Mouse (Mus musculus) forebrain, embryonic 15.5 days (tissue): Measurements from ENCODE around the gene Srcin1. TPM values are rescaled to one million over a fixed set of nuclear protein-coding genes. Genes with fewer than 3 reads are reported as not detected.

Experiments
- ATAC-seq: fragments of 200-750 bp; cut with Nextera tagmentation; replicated peaks from 2 replicates; pipeline ENCODE4 v1.8.0; 2017; ENCODE audit warnings: mild to moderate bottlenecking, moderate TSS enrichment, moderate library complexity
- H3K27ac ChIP-seq: fragments of 300-500 bp; sonication (generic); replicated peaks from 2 replicates; pipeline ENCODE4 v1.5.1; 2015; ENCODE audit warnings: mild to moderate bottlenecking, inconsistent platforms
- H3K27me3 ChIP-seq: fragments of 300-500 bp; sonication (generic); 2 replicates; pipeline ENCODE4 v1.6.1; 2015; ENCODE audit warnings: inconsistent platforms
- H3K36me3 ChIP-seq: fragments of 300-500 bp; sonication (generic); 2 replicates; pipeline ENCODE4 v1.6.1; 2015; ENCODE audit warnings: mild to moderate bottlenecking, inconsistent platforms
- H3K4me1 ChIP-seq: fragments of 300-500 bp; sonication (generic); 2 replicates; pipeline ENCODE4 v1.6.1; 2015; ENCODE audit warnings: inconsistent platforms
- H3K4me2 ChIP-seq: fragments of 300-500 bp; sonication (generic); replicated peaks from 2 replicates; pipeline ENCODE4 v1.6.1; 2015; ENCODE audit warnings: mild to moderate bottlenecking, inconsistent platforms
- H3K4me3 ChIP-seq: fragments of 300-500 bp; sonication (generic); 2 replicates; pipeline ENCODE4 v1.5.1; 2015; ENCODE audit warnings: mild to moderate bottlenecking, inconsistent platforms
- H3K9ac ChIP-seq: fragments of 300-500 bp; sonication (generic); replicated peaks from 2 replicates; pipeline ENCODE4 v1.6.1; 2015; ENCODE audit warnings: mild to moderate bottlenecking, inconsistent platforms
- H3K9me3 ChIP-seq: fragments of 300-500 bp; sonication (generic); 2 replicates; pipeline ENCODE4 v1.6.1; 2016; ENCODE audit warnings: inconsistent platforms
- WGBS: fragments of 180-500 bp; shearing (Covaris S2); methylation state at CpG from one replicate; pipeline ENCODE4 v1.1.7; 2015; ENCODE audit warnings: mixed read lengths; 5-methylcytosine and 5-hydroxymethylcytosine counted together
- polyA plus RNA-seq: library from polyadenylated mRNA; unstranded; fragments of >200 nt; fragmentation: Nextera tagmentation; extraction: Ambion mirVana; gene quantifications from 2 replicates; pipeline ENCODE4 v1.2.1, GENCODE M21; 2015

Gene Srcin1
- polyA plus RNA-seq, 1 experiment from 2014 or later: 10.8 TPM

DNA sequence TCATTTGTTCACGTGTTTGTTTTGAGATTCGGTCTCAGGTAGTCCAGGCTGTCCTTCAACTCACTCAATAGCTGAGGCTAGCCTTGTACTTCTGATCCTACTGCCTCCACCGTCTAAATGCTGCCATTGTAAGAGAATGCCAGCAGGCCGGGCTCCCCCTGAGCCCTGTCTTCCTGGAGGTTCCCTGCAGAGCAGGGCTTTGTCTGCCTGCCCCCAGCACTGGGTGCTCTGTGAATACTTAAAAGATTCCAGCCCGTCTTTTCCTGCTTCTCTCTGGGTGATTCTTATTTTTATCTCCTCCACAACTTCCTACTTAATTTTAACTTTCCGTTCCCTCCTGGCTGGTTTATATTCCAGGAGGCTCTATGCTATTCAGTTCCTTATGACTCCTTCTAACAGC is 26.2 kb upstream of the Srcin1 start:
- Histone ChIP-seq H3K9me3 (no peaks in the 10 kb centered on the region), H3K4me1 (0 out of 2 replicates have a peak, but pooled peaks cover 3% of the 10 kb centered on the region), H3K27me3 (no peaks in the 10 kb centered on the region), H3K4me2 (no peak overlapping the region), H3K4me3 (no peak overlapping the region), H3K9ac (no peak overlapping the region), H3K36me3 (no peaks in the 10 kb centered on the region), H3K27ac (no peak overlapping the region)
- ATAC-seq: no peak
- 23% methylated on average over 6 of the region's 6 CpGs for WGBS

DNA sequence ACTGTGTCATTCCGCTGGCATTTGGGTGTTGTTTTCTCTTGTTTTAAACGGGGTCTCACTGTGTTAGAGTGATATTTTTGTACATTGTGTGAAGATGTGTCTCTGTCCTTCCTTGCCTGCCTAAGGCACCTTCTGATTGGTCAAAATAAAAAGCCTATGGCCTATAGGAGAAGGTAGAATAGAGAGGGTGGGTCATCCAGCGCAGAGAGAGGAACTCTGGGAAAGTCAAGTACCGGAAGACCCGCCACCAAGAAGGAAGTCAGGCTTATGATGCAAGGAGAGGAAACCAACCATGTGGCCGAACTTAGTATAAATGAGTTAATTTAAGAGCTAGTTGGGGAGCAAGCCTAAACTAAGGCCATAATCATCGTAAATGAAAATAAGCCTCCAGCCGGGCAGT is 23.1 kb upstream of the Srcin1 start:
- no peak for ATAC-seq
- Histone ChIP-seq H3K9me3 (no peaks in the 10 kb centered on the region), H3K4me2 (no peak overlapping the region), H3K9ac (no peak overlapping the region), H3K36me3 (no peaks in the 10 kb centered on the region), H3K4me1 (no peaks in the 10 kb centered on the region), H3K27me3 (no peaks in the 10 kb centered on the region), H3K4me3 (no peak overlapping the region), H3K27ac (no peak overlapping the region)
- WGBS: 85% methylated on average over 8 of the region's 8 CpGs

DNA sequence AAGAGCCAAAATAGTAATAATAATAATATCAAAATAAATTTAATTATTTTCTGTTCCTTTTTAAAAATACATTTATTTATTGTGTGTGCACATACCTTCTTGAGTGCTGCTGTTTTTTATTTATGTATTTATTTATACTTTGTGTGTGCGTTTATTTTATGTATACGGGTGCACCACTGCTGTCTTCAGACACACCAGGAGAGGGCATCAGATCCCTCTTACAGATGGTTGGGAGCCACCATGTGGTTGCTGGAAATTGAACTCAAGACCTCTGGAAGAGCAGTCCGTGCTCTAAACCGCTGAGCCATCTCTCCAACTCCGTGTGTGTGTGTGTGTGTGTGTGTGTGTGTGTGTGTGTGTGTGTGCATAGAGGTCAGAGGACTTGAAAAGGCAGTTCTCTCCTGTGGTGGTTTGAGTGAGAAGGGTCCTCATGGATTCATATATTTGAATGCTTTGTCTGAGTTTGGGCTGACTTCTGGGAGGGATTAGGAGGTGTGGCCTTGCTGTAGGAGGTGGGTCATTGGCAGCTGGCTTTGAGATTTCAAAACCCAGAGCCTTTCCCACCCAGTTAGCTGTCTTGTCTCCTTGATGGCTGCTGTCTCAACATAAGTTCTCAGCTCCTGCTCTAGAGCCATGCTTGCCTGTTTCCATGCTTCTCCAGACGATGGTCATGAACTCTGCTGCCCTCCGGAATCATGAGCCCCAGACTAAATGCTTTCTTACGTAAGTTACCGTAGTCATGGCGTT is 22.1 kb upstream of the Srcin1 start:
- Histone ChIP-seq H3K27me3 (no peaks in the 10 kb centered on the region), H3K4me2 (no peak overlapping the region), H3K36me3 (no peaks in the 10 kb centered on the region), H3K4me1 (no peaks in the 10 kb centered on the region), H3K4me3 (no peak overlapping the region), H3K9ac (no peak overlapping the region), H3K27ac (no peak overlapping the region), H3K9me3 (no peaks in the 10 kb centered on the region)
- no peak for ATAC-seq
- WGBS: 78% methylated on average over 10 of the region's 10 CpGs

DNA sequence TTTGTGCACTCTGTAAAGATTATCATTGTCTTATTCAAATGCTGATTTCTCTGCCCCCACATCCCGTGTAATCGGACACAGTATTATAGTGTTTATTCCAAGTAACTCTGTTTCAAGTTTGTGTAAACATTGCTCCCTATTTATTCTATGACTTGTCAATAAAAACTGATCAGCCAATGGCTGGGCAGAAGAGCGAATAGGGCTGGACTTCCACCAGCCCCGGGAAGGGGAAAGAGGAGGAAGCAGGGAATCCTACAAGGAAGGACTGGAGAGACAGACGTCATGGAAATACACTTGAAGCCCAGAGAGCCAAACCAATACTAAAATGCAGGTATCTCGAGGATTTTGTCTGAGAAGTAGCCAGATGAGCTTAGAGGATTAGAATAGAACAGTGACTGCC is 18.1 kb upstream of the Srcin1 start:
- H3K27ac ChIP-seq: no peak overlapping the region
- WGBS: 61% methylated on average over 6 of the region's 6 CpGs

DNA sequence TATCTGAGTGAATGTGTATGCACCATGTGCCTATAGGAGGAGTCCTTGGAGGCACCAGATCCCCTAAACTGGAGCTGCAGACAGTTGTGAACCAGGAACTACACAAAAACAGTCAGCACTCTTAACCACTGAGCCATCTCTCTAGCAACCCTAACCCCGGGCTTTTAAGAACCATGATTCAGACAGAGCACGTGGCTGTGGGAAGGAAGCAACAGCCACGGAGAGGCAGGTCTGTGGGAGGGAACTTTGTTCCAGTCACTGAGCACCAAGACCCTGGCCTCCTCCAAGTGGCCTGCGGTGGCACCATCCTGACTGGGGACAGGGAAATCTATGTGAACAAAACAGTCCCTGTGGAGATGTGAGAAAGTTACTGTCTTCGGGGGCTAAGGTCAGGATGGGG is 15.9 kb upstream of the Srcin1 start:
- 34% methylated on average over 5 of the region's 5 CpGs for WGBS

More for the DNA sequence above, 18.1 kb upstream of the Srcin1 start:
- Histone ChIP-seq H3K9ac (no peak overlapping the region), H3K27me3 (no peaks in the 10 kb centered on the region), H3K9me3 (no peaks in the 10 kb centered on the region), H3K4me1 (peaks cover 13% of the 10 kb centered on the region), H3K36me3 (no peaks in the 10 kb centered on the region), H3K4me3 (no peak overlapping the region), H3K4me2 (no peak overlapping the region)
- no peak for ATAC-seq

DNA sequence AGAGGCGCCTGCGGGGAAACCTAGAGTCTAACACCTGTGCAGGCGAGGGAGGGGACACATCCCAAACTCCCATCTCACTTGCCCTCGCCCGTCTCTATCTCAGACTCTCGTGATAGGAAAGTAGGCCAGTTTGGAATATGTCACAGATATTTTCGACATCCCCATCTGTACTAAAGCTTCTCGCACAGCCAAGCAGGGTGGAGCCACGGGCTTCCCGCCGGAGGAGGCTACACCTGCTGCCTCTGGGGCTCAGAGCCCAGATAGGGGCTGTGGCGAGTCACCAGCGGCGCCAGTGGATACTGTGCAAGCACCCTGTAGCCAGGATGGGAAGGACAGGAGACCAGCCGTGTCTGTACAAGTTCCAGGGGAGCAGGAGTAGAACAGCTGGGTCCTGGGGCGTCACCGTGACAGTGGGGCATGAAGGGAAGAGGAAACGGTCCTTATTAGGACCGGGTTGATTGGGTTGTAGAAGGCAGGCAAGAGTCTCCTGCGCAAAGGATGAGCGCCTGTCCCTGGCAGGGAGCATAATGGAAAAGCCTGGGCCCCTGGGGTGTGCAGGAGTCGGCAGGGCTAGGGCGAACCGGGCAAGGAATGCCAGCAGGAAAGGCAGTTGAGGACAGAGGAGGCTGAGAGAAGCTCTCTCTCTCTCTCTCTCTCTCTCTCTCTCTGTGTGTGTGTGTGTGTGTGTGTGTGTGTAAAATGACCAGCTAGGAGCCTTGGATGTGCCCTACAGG is 14.4 kb upstream of the Srcin1 start:
- no peak for ATAC-seq
- Histone ChIP-seq H3K27ac (no peak overlapping the region), H3K4me3 (no peak overlapping the region), H3K4me2 (no peak overlapping the region), H3K4me1 (peaks cover 14% of the 10 kb centered on the region), H3K27me3 (no peaks in the 10 kb centered on the region), H3K36me3 (no peaks in the 10 kb centered on the region), H3K9me3 (no peaks in the 10 kb centered on the region), H3K9ac (no peak overlapping the region)
- 34% methylated on average over 24 of the region's 24 CpGs for WGBS

More for the DNA sequence above, 15.9 kb upstream of the Srcin1 start:
- H3K4me3 ChIP-seq: no peak overlapping the region
- H3K9me3 ChIP-seq: no peaks in the 10 kb centered on the region
- ATAC-seq: no peak
- H3K27ac ChIP-seq: no peak overlapping the region
- peaks cover 14% of the 10 kb centered on the region for H3K4me1 ChIP-seq
- no peak overlapping the region for H3K4me2 ChIP-seq
- no peaks in the 10 kb centered on the region for H3K27me3 ChIP-seq
- no peaks in the 10 kb centered on the region for H3K36me3 ChIP-seq
- no peak overlapping the region for H3K9ac ChIP-seq

DNA sequence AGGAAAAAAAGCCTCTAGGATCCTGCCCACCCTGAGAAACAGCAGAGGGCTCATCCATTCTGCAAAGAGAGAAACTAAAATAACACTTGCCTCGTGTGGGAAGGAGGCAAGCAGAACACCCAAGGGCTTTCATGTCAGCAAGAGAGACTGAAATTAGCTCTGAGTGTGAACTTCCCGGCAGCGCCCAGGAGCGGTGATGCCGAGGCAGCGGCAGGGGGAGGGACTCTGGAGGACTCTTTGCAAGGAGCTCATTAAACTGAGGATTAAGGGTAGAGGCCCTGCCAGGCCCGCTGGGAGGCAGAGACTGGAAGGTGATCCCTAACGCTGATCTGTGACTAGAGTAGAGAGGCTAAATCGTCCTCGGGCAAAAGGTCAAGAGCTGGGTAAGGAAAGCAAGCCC is 13.2 kb upstream of the Srcin1 start:
- no peaks in the 10 kb centered on the region for H3K27me3 ChIP-seq
- ATAC-seq: no peak
- H3K4me2 ChIP-seq: no peak overlapping the region
- no peak overlapping the region for H3K9ac ChIP-seq
- no peak overlapping the region for H3K4me3 ChIP-seq
- H3K4me1 ChIP-seq: peaks cover 14% of the 10 kb centered on the region
- WGBS: 2% methylated on average over 10 of the region's 10 CpGs
- H3K27ac ChIP-seq: no peak overlapping the region
- H3K9me3 ChIP-seq: no peaks in the 10 kb centered on the region
- no peaks in the 10 kb centered on the region for H3K36me3 ChIP-seq

DNA sequence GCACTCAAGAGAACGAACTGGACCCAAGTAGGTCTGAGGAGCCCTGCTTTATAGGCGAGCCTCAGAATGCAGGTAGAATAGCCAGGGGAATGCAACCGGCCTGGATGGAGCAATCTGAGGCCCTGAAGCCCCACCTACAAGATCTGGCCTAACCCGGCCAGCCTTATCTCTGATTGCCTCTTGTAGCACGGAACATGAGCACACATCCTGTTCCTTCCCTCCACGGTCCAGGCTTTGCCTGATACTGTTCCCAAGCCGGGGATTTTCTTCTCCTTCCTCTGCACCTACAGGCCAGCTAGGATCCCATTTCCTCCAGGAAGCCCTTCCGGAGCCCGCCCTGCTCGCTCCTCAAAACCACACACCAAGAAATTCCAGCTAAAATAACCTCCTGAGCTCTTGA is 9.9 kb upstream of the Srcin1 start:
- no peaks in the 10 kb centered on the region for H3K9me3 ChIP-seq
- H3K9ac ChIP-seq: no peak overlapping the region
- H3K27me3 ChIP-seq: no peaks in the 10 kb centered on the region
- H3K36me3 ChIP-seq: no peaks in the 10 kb centered on the region
- no peak overlapping the region for H3K4me3 ChIP-seq
- no peak overlapping the region for H3K27ac ChIP-seq
- H3K4me1 ChIP-seq: peaks cover 14% of the 10 kb centered on the region
- no peak for ATAC-seq
- WGBS: 78% methylated on average over 10 of the region's 10 CpGs
- no peak overlapping the region for H3K4me2 ChIP-seq

DNA sequence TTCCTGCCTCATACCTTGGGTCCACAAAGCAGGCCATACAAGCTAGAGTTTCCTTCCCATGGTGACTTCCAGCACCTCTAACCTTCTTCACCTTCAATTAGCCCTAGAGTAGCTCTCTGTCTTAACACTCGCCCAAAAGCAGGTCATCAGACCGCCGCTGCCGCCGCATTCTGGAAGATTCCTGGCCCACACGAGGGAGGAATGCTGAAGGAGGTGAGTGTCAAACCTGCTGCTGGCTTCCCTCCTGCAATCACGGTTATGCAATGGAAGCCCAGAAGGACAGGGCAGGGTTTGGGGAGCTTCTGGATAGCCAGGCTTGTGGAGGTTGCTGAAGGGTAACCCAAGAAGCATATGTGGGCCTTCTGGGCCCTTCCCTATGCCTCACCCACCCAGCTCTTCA is 8.5 kb upstream of the Srcin1 start:
- Histone ChIP-seq H3K9me3 (no peaks in the 10 kb centered on the region), H3K27me3 (no peaks in the 10 kb centered on the region), H3K36me3 (no peaks in the 10 kb centered on the region), H3K4me2 (no peak overlapping the region), H3K9ac (no peak overlapping the region), H3K27ac (no peak overlapping the region), H3K4me1 (peaks cover 4% of the 10 kb centered on the region), H3K4me3 (no peak overlapping the region)
- ATAC-seq: no peak
- WGBS: 83% methylated on average over 7 of the region's 7 CpGs

DNA sequence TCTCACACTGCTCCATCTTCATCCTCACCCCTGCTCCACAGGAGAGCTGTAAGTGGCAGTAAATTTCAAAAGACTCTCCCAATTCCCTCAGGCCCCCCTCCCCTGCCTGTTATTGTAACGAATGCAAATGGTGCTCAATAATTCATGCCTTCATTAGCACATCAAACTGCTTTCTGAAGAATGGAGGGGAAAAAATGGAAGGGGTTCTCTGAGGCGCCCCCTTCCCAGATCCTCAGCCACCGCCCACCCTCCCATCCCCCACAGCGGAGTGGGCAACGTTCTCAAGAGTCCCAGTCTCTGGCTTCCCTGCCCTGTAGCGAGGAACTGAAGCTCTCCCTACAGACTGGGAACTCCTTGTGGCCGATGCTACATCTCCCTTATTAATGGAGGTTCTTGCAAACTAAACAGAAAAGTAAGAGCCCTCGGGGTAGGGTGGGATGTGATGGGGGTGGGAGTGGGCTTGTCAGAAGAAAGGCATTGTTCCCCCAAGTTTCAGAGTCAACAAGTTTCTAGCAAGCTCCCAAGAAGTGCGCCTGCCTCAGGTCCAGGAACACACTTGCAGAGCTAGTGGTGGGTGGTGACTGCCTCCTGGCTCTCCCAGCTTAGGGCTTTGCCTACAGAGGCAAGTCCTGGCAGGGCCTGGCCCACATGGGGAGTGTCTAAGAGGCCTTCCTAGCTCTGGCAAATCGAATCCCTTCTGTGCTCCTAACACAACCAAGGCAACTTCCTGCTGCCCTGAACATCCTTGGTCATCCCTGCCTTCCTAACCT is 3.3 kb upstream of the Srcin1 start:
- no peak overlapping the region for H3K9ac ChIP-seq
- no peaks in the 10 kb centered on the region for H3K9me3 ChIP-seq
- no peak overlapping the region for H3K4me3 ChIP-seq
- no peak overlapping the region for H3K4me2 ChIP-seq
- 10% methylated on average over 10 of the region's 10 CpGs for WGBS
- no peaks in the 10 kb centered on the region for H3K27me3 ChIP-seq
- no peak overlapping the region for H3K27ac ChIP-seq
- ATAC-seq: no peak
- H3K4me1 ChIP-seq: peaks cover 30% of the 10 kb centered on the region
- H3K36me3 ChIP-seq: no peaks in the 10 kb centered on the region

DNA sequence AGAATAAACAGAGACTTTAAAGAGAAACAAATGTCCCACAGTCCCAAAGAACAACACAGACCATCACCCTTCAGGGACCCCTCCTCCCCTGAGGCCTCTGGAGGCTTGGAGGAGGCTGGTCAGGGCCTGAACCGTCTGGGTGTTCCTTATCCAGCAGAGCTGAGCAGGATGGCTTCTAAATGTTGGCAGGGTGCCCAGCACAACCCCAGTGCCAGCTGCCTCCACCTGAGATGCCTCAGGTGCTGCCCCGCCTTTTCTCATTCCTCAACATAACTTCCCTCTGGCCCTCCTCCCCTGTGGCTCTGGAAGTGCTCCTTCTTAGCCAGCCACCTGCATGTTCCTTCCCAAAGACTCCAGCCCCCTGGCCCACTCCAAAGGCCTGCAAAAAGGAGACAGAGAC is 2.3 kb upstream of the Srcin1 start:
- Histone ChIP-seq H3K9me3 (no peaks in the 10 kb centered on the region), H3K9ac (no peak overlapping the region), H3K4me2 (no peak overlapping the region), H3K4me3 (no peak overlapping the region), H3K36me3 (no peaks in the 10 kb centered on the region), H3K4me1 (peaks cover 40% of the 10 kb centered on the region), H3K27ac (no peak overlapping the region), H3K27me3 (no peaks in the 10 kb centered on the region)
- no peak for ATAC-seq
- 49% methylated on average over 2 of the region's 2 CpGs for WGBS

DNA sequence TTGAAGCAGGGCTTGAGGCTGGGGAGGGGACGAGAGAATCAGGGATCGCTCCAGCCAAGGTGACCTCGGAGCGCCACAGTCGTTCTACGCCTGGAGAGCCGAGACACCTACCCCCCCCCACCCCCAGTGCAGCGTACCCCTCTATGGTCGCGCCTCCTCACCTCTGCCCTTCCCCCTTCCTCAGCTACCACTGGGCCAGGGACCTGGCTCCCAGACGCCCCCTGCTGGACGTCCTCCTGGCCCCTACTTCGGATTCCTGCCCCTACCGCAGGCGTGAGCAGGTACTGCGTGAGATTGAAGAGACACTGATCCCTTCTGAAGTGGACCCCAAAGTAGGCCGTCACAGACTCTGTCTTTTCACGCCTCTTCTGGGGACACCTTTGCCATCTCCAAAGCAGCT is 348 bp downstream of the Srcin1 start:
- Histone ChIP-seq H3K36me3 (no peaks in the 10 kb centered on the region), H3K4me1 (peaks cover 66% of the 10 kb centered on the region), H3K9ac (peak overlapping the region; percentile 98), H3K4me3 (peak overlapping the region; percentile 92), H3K27me3 (no peaks in the 10 kb centered on the region), H3K4me2 (peak overlapping the region; percentile 90), H3K9me3 (no peaks in the 10 kb centered on the region), H3K27ac (peak overlapping the region; percentile 98)
- ATAC-seq: peak; percentile 53
- WGBS: under 1% methylated on average over 18 of the region's 18 CpGs
